Mouse (Mus musculus) hindbrain, embryonic 11.5 days (tissue): ENCODE measurements around the gene Tdrd3. TPM values are rescaled to one million over a fixed set of nuclear protein-coding genes. Genes with fewer than 3 reads are reported as not detected.

Source experiments
- ATAC-seq: fragments of 200-750 bp; cut with Nextera tagmentation; 2 replicates; pipeline ENCODE4 v1.8.0; 2017; ENCODE audit warnings: mild to moderate bottlenecking, moderate TSS enrichment, moderate library complexity; ENCODE audit not compliant: low FRiP score
- DNase-seq: peaks from one replicate; pipeline ENCODE4 v3.0.0-alpha.2; 2015; ENCODE audit warnings: low spot score
- H3K27ac ChIP-seq: fragments of 300-500 bp; sonication (generic); 2 replicates; pipeline ENCODE4 v1.5.1; 2014; ENCODE audit warnings: mild to moderate bottlenecking, low read depth, low read length
- H3K27me3 ChIP-seq: fragments of 300-500 bp; sonication (generic); 2 replicates; pipeline ENCODE4 v1.6.1; 2014; ENCODE audit warnings: mild to moderate bottlenecking, low read length, moderate library complexity, mixed read lengths; ENCODE audit not compliant: control insufficient read depth, insufficient read depth
- H3K36me3 ChIP-seq: fragments of 300-500 bp; sonication (generic); 2 replicates; pipeline ENCODE4 v1.6.1; 2014; ENCODE audit warnings: mild to moderate bottlenecking, low read length, moderate library complexity, mixed read lengths; ENCODE audit not compliant: control insufficient read depth, insufficient read depth
- H3K4me1 ChIP-seq: fragments of 300-500 bp; sonication (generic); replicated peaks from 2 replicates; pipeline ENCODE4 v1.6.1; 2014; ENCODE audit warnings: low read length, mixed read lengths; ENCODE audit not compliant: control insufficient read depth, insufficient read depth
- H3K4me2 ChIP-seq: fragments of 300-500 bp; sonication (generic); replicated peaks from 2 replicates; pipeline ENCODE4 v1.6.1; 2014; ENCODE audit warnings: mild to moderate bottlenecking, low read depth, low read length
- H3K4me3 ChIP-seq: fragments of 300-500 bp; sonication (generic); 2 replicates; pipeline ENCODE4 v1.5.1; 2014; ENCODE audit warnings: low read depth, low read length
- H3K9ac ChIP-seq: fragments of 300-500 bp; sonication (generic); 2 replicates; pipeline ENCODE4 v1.6.1; 2014; ENCODE audit warnings: low read depth, low read length
- H3K9me3 ChIP-seq: fragments of 300-500 bp; sonication (generic); 2 replicates; pipeline ENCODE4 v1.6.1; 2016; ENCODE audit warnings: low read length; ENCODE audit not compliant: control insufficient read depth
- WGBS: fragments of 180-500 bp; shearing (Covaris S2); extraction: QIAGEN DNeasy Blood & Tissue Kit; methylation state at CpG from one replicate; pipeline ENCODE4 v1.1.7; 2014; 5-methylcytosine and 5-hydroxymethylcytosine counted together
- polyA plus RNA-seq: library from polyadenylated mRNA; unstranded; fragments of >200 nt; fragmentation: Nextera tagmentation; extraction: Ambion mirVana; gene quantifications from 2 replicates; pipeline ENCODE4 v1.2.1, GENCODE M21; 2014

Tdrd3 gene
- polyA plus RNA-seq, 1 experiment from 2014 or later = 46.0 TPM

- H3K4me1 ChIP-seq = no peaks in the 10 kb centered on the region
- H3K4me3 ChIP-seq = no peak overlapping the region
- no peaks in the 10 kb centered on the region for H3K27me3 ChIP-seq
- no peak overlapping the region for H3K27ac ChIP-seq
- no peaks in the 10 kb centered on the region for H3K9me3 ChIP-seq
- ATAC-seq (peak; percentile 31; the same call in 1 of the 2 replicates), DNase-seq (no peak)
- WGBS = 91% methylated on average over 12 of the region's 12 CpGs
- no peak overlapping the region for H3K4me2 ChIP-seq
- H3K36me3 ChIP-seq = no peaks in the 10 kb centered on the region
- H3K9ac ChIP-seq = no peak overlapping the region
Observed at GRCm38 (mm10) chr14:87467586-87467985, 51.1 kb downstream of the Tdrd3 start.

DNA sequence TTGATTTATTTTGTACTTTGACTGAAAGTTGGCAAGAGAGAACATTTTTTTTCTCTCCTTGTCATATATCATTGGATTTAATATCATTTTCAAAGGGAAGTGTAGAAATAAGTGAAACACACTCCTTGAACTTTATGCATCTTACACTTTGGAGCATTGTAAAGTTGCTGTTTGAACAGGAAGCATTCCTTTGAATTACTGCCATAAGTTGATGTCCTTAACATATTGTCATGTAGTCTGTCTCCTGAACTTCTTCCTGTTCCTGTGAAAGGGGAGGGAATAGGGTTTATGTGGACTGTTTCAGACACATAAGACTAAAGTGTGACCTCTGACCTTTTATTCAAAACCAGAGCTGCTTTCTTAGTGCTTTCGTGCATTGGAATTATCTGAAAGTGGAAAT is 55.1 kb downstream of the Tdrd3 start:
- Histone ChIP-seq H3K27me3 (no peaks in the 10 kb centered on the region), H3K4me1 (no peaks in the 10 kb centered on the region), H3K27ac (no peak overlapping the region), H3K9me3 (no peaks in the 10 kb centered on the region), H3K36me3 (no peaks in the 10 kb centered on the region), H3K4me3 (no peak overlapping the region), H3K4me2 (no peak overlapping the region), H3K9ac (no peak overlapping the region)
- DNase-seq = no peak
- ATAC-seq = no peak
- WGBS = 82% methylated on average over 1 of the region's 1 CpGs

GRCm38 (mm10) chr14:87472782-87473181 is 56.3 kb downstream of the Tdrd3 start:
- H3K27ac ChIP-seq = no peak overlapping the region
- WGBS = 78% methylated on average over 2 of the region's 2 CpGs
- ATAC-seq (no peak), DNase-seq (no peak)
- H3K4me3 ChIP-seq = no peak overlapping the region
- H3K4me1 ChIP-seq = no peaks in the 10 kb centered on the region
- H3K9ac ChIP-seq = no peak overlapping the region
- H3K27me3 ChIP-seq = no peaks in the 10 kb centered on the region
- no peak overlapping the region for H3K4me2 ChIP-seq
- H3K36me3 ChIP-seq = no peaks in the 10 kb centered on the region
- H3K9me3 ChIP-seq = no peaks in the 10 kb centered on the region

DNA sequence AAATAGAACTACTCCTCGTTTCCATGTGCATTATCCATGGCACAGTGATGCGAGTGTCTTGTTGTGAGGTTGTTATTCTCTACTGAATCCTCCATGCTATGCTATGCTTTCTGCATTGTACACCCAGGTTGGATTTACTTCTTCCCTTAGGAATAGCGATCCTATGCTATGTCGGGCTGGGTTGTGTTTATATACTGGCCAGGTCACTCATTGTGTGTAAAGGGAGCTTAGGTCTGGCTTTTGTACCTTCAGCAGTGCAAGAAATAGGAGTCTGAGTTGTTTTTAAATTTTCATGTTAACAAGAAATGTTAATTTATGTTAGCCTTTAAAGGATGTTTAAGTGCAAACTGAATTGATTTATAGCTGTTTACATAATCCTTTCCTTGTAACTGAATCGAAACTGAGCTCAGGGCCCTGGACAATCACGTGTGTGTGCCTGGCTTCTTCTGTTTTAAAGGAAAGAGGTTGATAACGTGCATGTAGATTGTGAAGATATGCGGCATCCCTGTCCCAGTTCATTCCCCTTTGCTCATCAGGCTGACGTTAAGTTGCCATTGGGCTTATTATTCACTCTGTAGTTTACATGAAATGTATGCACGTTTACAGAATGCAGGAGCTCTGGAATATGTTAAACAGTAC is 59.4 kb downstream of the Tdrd3 start:
- Histone ChIP-seq H3K27me3 (no peaks in the 10 kb centered on the region), H3K4me3 (no peak overlapping the region), H3K27ac (no peak overlapping the region), H3K9ac (no peak overlapping the region), H3K4me2 (no peak overlapping the region), H3K9me3 (no peaks in the 10 kb centered on the region), H3K4me1 (no peaks in the 10 kb centered on the region), H3K36me3 (no peaks in the 10 kb centered on the region; the same call in 1 of the 2 replicates)
- no peak for ATAC-seq
- no peak for DNase-seq
- 90% methylated on average over 10 of the region's 10 CpGs for WGBS

DNA sequence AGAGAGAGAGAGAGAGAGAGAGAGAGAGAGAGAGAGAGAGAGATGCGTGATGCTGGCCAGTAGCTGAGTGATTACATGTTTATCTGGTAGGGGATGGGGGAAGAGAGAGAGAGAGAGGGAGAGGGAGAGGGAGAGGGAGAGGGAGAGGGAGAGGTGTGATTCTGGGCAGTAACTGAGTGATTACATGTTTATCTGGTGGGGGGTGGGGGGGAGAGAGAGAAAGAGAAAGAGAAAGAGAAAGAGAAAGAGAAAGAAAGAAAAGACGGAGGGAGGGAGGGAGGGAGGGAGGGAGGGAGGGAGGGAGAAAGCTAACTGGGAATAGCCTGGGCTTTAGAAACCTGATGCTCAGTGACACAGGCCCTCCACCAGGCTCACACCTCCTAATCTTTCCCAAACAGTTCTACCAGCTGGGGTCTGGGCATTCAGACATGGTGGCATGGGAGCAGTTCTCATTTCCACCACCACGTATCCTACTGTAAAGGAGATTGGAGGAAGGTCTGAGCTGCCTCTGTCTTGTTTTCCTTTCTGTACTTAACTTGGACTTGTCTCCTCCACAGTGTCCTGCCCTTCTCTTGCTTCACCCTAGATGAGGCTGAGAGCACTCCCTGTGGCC is 62.0 kb downstream of the Tdrd3 start:
- no peaks in the 10 kb centered on the region for H3K4me1 ChIP-seq
- 70% methylated on average over 2 of the region's 3 CpGs for WGBS
- H3K9me3 ChIP-seq = no peaks in the 10 kb centered on the region
- no peaks in the 10 kb centered on the region; the same call in 1 of the 2 replicates for H3K36me3 ChIP-seq
- no peak overlapping the region for H3K4me2 ChIP-seq
- no peaks in the 10 kb centered on the region for H3K27me3 ChIP-seq
- H3K27ac ChIP-seq = no peak overlapping the region
- H3K9ac ChIP-seq = no peak overlapping the region
- H3K4me3 ChIP-seq = no peak overlapping the region
- no peak for DNase-seq
- ATAC-seq = no peak

DNA sequence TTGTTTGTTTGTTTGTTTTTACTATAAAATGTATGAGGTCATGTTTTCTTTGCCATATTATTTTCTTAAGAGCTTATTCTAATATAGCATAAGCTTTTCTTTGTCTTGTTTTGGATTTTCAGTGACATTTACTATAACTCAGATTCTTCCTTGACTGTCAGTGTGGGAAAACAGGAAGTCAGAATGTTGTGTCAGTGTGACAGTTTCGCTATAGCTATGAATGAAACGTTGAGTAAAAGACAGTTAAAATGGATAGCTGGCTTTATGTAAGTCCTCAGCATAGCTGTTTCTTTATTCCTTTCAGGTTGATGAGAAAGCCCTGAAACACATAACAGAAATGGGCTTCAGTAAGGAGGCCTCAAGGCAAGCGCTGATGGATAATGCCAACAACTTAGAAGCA is 69.4 kb downstream of the Tdrd3 start:
- DNase-seq = no peak
- Histone ChIP-seq H3K27me3 (no peaks in the 10 kb centered on the region), H3K36me3 (no peaks in the 10 kb centered on the region; the same call in 1 of the 2 replicates), H3K9me3 (no peaks in the 10 kb centered on the region), H3K27ac (no peak overlapping the region), H3K9ac (no peak overlapping the region), H3K4me3 (no peak overlapping the region), H3K4me1 (no peaks in the 10 kb centered on the region), H3K4me2 (no peak overlapping the region)
- WGBS = 88% methylated on average over 3 of the region's 3 CpGs
- no peak for ATAC-seq

- Histone ChIP-seq H3K4me2 (no peak overlapping the region), H3K9me3 (no peaks in the 10 kb centered on the region), H3K27ac (no peak overlapping the region), H3K9ac (no peak overlapping the region), H3K4me1 (no peaks in the 10 kb centered on the region), H3K27me3 (no peaks in the 10 kb centered on the region), H3K36me3 (no peaks in the 10 kb centered on the region), H3K4me3 (no peak overlapping the region)
- no peak for ATAC-seq
- no peak for DNase-seq
- WGBS = 96% methylated on average over 11 of the region's 11 CpGs
Observed at GRCm38 (mm10) chr14:87497955-87498594, 81.6 kb downstream of the Tdrd3 start.

GRCm38 (mm10) chr14:87505924-87506323 is 89.5 kb downstream of the Tdrd3 start:
- no peaks in the 10 kb centered on the region for H3K27me3 ChIP-seq
- WGBS = 97% methylated on average over 8 of the region's 8 CpGs

DNA sequence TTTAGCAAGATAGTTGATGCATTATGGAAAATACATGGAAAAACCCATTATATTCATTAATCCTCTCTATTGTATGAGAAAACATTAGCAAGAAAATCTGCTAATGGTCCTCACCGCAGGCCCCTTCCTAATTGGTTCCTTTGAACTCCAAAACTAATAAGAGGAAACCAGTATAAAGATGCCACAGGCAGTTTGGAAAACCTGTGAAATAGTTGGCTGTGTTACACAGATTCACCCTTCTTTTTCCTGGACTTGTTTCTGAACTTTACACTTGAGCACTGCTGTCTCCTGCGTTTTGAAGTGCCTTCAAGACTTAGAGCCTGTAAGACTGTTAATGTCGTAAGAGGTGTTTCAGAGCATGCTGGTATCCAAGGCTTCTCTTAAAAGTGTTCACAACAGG is 98.8 kb downstream of the Tdrd3 start:
- Histone ChIP-seq H3K4me2 (no peak overlapping the region), H3K9ac (no peak overlapping the region), H3K27ac (no peak overlapping the region), H3K4me3 (no peak overlapping the region), H3K36me3 (no peaks in the 10 kb centered on the region), H3K4me1 (no peaks in the 10 kb centered on the region), H3K9me3 (no peaks in the 10 kb centered on the region), H3K27me3 (no peaks in the 10 kb centered on the region)
- 87% methylated on average over 3 of the region's 3 CpGs for WGBS
- DNase-seq = no peak
- no peak for ATAC-seq

More at GRCm38 (mm10) chr14:87505924-87506323, 89.5 kb downstream of the Tdrd3 start:
- no peaks in the 10 kb centered on the region for H3K36me3 ChIP-seq
- H3K4me3 ChIP-seq = no peak overlapping the region
- ATAC-seq (no peak), DNase-seq (no peak)
- no peak overlapping the region for H3K4me2 ChIP-seq
- no peak overlapping the region for H3K9ac ChIP-seq
- no peak overlapping the region for H3K27ac ChIP-seq
- no peaks in the 10 kb centered on the region for H3K4me1 ChIP-seq
- H3K9me3 ChIP-seq = no peaks in the 10 kb centered on the region
